Mouse (Mus musculus) midbrain, embryonic 16.5 days (tissue): ENCODE results near the gene Psmg3. TPM values are rescaled to one million over a fixed set of nuclear protein-coding genes. Genes with fewer than 3 reads are reported as not detected.

Experiments
- ATAC-seq: fragments of 200-750 bp; cut with Nextera tagmentation; 2 replicates; pipeline ENCODE4 v1.8.0; 2017; ENCODE audit warnings: moderate TSS enrichment
- H3K27ac ChIP-seq: fragments of 300-500 bp; sonication (generic); 2 replicates; pipeline ENCODE4 v1.5.1; 2014; ENCODE audit warnings: mild to moderate bottlenecking, low read length, mixed read lengths
- H3K27me3 ChIP-seq: fragments of 300-500 bp; sonication (generic); 2 replicates; pipeline ENCODE4 v1.6.1; 2014; ENCODE audit warnings: low read depth, low read length, mixed read lengths; ENCODE audit not compliant: control insufficient read depth, insufficient read depth
- H3K36me3 ChIP-seq: fragments of 300-500 bp; sonication (generic); 2 replicates; pipeline ENCODE4 v1.6.1; 2014; ENCODE audit warnings: mild to moderate bottlenecking, low read length, moderate library complexity, mixed read lengths; ENCODE audit not compliant: control insufficient read depth, insufficient read depth
- H3K4me1 ChIP-seq: fragments of 300-500 bp; sonication (generic); 2 replicates; pipeline ENCODE4 v1.6.1; 2014; ENCODE audit warnings: mild to moderate bottlenecking, low read length, mixed read lengths; ENCODE audit not compliant: control insufficient read depth, insufficient read depth
- H3K4me2 ChIP-seq: fragments of 300-500 bp; sonication (generic); 2 replicates; pipeline ENCODE4 v1.6.1; 2014; ENCODE audit warnings: mild to moderate bottlenecking, low read length, mixed read lengths
- H3K4me3 ChIP-seq: fragments of 300-500 bp; sonication (generic); 2 replicates; pipeline ENCODE4 v1.5.1; 2014; ENCODE audit warnings: low read depth, mild to moderate bottlenecking, low read length, moderate library complexity, mixed read lengths
- H3K9ac ChIP-seq: fragments of 300-500 bp; sonication (generic); 2 replicates; pipeline ENCODE4 v1.6.1; 2014; ENCODE audit warnings: low read depth, low read length, mixed read lengths
- H3K9me3 ChIP-seq: fragments of 300-500 bp; sonication (generic); replicated peaks from 2 replicates; pipeline ENCODE4 v1.6.1; 2014; ENCODE audit warnings: mild to moderate bottlenecking, low read length, mixed read lengths; ENCODE audit not compliant: control insufficient read depth, poor library complexity, severe bottlenecking
- WGBS: fragments of 180-500 bp; shearing (Covaris S2); extraction: QIAGEN DNeasy Blood & Tissue Kit; methylation state at CpG from one replicate; pipeline ENCODE4 v1.1.7; 2014; 5-methylcytosine and 5-hydroxymethylcytosine counted together
- polyA plus RNA-seq: library from polyadenylated mRNA; unstranded; fragments of >200 nt; fragmentation: Nextera tagmentation; extraction: Ambion mirVana; gene quantifications from 2 replicates; pipeline ENCODE4 v1.2.1, GENCODE M21; 2015

The Psmg3 gene
- polyA plus RNA-seq, 1 experiment from 2014 or later, result 71.8 TPM

DNA sequence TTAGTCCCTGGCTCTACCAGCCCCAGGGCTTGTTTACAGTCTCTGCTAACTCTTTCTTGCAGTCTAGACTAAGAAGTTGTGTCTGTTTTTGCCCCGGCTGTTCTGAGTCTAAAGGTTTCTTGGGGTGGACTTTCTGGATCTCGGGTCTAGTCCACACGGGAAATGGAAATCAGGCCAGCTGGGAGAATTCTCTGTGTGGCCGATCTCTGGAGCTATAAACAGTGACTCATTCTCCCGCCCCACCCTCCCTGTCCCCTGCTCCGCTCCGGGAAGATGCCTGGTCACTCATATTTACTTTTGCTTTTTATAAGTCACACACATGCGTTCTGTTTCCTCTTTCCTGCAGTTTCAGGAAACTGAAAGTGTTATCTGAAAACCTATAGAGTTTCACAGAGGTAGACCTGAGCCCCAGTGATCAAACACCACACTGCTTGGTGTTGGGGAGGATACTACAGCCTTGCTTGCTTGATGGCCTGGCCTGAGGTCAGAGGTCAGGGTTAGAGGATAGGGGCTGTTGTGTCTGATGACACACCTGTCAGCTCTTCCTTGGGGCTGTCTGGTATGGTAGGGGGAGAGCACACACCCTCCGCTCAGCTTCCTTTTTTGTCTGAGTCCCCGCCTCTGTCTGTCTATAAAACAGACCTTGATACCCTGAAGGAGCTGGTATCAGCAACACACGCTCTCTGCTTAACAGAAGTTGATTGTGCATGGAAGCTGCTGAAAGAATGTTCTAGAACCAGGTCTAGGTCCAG, 33.2 kb downstream of the Psmg3 start:
- H3K9me3 ChIP-seq, result no peaks in the 10 kb centered on the region
- H3K4me3 ChIP-seq, result no peak overlapping the region
- H3K27me3 ChIP-seq, result no peaks in the 10 kb centered on the region
- ATAC-seq, result no peak
- H3K4me2 ChIP-seq, result no peak overlapping the region
- H3K27ac ChIP-seq, result no peak overlapping the region
- peaks cover 32% of the 10 kb centered on the region for H3K4me1 ChIP-seq
- H3K9ac ChIP-seq, result no peak overlapping the region
- 83% methylated on average over 11 of the region's 11 CpGs for WGBS
- H3K36me3 ChIP-seq, result no peaks in the 10 kb centered on the region

DNA sequence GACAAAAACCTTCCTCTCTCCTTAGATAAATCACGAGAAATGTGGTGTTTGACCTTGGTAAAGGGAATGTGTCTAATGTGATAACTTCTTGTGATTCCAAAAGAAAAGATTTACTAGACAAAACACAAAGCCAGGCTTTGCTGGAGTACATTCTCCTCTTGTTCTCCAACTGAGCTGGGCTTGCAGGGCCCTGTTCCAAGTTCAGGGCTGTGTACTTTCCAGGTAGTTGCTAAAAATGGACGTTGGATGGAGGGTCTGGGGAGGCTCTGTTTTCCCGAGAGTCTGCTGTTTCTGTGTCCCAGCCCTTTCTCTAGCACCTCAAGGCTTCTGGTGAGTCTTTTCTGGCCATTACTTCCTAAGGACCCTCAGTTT, 33.7 kb downstream of the Psmg3 start:
- no peaks in the 10 kb centered on the region for H3K27me3 ChIP-seq
- H3K36me3 ChIP-seq, result no peaks in the 10 kb centered on the region
- no peak overlapping the region for H3K27ac ChIP-seq
- H3K9me3 ChIP-seq, result no peaks in the 10 kb centered on the region
- ATAC-seq, result no peak
- H3K4me3 ChIP-seq, result no peak overlapping the region
- peaks cover 26% of the 10 kb centered on the region for H3K4me1 ChIP-seq
- no peak overlapping the region for H3K4me2 ChIP-seq
- no peak overlapping the region for H3K9ac ChIP-seq
- WGBS, result 64% methylated on average over 3 of the region's 3 CpGs

DNA sequence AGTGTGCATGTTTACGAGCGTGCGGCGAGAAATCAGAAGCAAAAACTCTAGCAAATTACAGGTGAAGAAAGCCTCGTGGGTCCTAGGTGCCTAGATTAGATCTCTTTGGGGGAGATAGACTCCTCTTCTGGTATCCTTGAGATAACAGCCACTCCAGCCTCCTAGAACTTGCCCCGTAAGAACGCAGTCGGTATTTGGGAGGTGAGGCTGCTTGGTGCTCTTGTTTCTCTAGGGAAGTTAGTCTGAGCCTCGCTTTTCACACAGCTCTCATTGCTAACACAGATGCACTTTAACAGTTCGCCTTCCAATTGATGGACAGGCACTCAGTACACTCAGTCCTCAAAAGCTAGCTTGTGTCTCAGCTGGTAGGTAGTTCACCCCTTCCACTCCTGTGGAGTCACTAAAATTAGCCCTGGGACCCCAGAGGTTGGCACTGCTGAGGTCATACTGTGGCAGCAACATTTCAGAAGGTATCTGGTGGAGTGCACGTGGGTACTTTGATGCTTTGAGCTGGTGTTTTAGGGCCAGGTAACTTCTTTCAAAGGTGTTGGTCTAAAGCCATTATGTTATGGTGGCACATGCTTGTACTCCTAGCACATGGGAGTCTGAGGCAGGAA, 34.4 kb downstream of the Psmg3 start:
- no peak for ATAC-seq
- Histone ChIP-seq H3K36me3 (no peaks in the 10 kb centered on the region), H3K4me2 (peak overlapping the region; percentile 99), H3K4me1 (peaks cover 19% of the 10 kb centered on the region), H3K9ac (peak overlapping the region; percentile 75), H3K27ac (no peak overlapping the region), H3K9me3 (no peaks in the 10 kb centered on the region), H3K27me3 (no peaks in the 10 kb centered on the region), H3K4me3 (peak overlapping the region; percentile 75)
- WGBS, result 17% methylated on average over 11 of the region's 11 CpGs

DNA sequence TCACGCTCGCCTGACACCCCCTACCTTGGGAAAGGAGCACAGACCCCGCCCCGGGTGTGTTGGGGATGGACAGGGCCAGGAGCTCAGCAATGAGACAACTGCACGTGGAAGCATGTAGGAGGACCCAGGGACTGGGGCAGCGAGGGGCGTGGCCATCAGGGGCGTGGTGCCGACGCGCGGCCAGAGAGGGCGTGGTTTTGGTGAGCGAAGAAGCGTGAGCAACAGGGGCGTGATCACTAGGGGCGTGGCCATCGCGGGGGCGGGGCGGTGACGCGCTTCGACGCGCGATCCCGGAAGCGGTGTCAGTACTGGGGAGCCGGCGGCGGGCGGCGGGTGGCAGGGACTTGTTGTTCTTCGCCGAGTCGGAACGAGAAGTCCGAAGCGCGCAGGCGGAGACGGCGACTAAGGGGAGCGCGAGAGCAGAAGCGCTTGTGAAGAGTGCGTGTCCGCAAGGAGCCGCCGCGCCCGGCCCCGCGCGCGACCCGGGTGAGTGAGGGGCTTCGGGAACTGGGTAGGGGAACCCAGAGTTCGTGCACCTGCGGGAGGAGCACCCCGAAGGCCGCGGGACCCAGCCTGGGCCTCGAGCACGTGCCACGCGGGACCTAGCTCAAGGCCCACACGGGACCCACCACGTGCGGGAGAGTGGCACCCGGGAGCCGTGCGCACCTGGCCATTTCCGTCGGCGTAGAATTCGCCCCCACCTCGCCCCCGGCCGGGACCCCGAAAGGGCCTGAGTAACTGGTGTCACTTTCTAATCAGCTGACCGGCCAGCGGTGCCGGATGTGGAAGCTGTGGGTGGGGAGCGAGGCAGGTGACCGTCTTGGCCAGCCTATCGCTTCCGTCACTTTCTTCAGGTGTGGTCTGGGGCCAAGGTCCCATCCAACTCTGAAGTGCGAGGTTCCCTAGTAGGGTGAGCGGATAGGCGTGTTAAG, 35.2 kb downstream of the Psmg3 start, which contains the start of gene Mafk:
Gene Mafk, plus strand, starts transcription at position 287 of the 932 bp plus-strand sequence.
- Histone ChIP-seq H3K9me3 (no peaks in the 10 kb centered on the region), H3K4me2 (peak within 1 kb of the TSS; percentile 99), H3K4me3 (peak within 1 kb of the TSS; percentile 75), H3K27ac (no peak within 1 kb of the TSS; the same call in 1 of the 2 replicates), H3K9ac (peak within 1 kb of the TSS; percentile 75), H3K36me3 (no peaks in the 10 kb centered on the region), H3K4me1 (peaks cover 12% of the 10 kb centered on the region), H3K27me3 (no peaks in the 10 kb centered on the region)
- peak; percentile 82 for ATAC-seq
- WGBS, result under 1% methylated on average over 92 of the region's 92 CpGs

DNA sequence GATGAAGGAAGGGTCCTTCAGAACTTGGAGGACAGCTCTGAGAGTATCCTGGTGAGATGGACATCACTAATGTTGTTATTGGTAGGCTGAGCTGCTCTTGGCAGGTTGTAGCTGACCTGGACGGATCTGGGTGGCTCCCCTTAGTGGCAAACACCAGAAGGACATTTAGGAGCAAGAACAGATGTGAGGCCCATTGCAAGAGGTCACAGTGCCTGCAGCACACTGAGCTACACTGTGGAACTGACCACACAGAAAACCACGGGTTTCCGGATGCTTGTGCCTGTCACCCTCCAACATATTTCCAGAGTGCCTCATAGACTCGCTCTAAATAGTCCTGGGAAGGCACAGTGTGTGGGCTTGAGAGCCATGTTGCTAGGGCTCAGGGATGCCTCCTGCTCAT, 37.2 kb downstream of the Psmg3 start:
- Histone ChIP-seq H3K4me2 (no peak overlapping the region), H3K9ac (no peak overlapping the region), H3K4me1 (peaks cover 11% of the 10 kb centered on the region), H3K27ac (no peak overlapping the region), H3K36me3 (no peaks in the 10 kb centered on the region), H3K9me3 (no peaks in the 10 kb centered on the region), H3K4me3 (no peak overlapping the region), H3K27me3 (no peaks in the 10 kb centered on the region)
- 69% methylated on average over 4 of the region's 4 CpGs for WGBS
- ATAC-seq, result no peak

DNA sequence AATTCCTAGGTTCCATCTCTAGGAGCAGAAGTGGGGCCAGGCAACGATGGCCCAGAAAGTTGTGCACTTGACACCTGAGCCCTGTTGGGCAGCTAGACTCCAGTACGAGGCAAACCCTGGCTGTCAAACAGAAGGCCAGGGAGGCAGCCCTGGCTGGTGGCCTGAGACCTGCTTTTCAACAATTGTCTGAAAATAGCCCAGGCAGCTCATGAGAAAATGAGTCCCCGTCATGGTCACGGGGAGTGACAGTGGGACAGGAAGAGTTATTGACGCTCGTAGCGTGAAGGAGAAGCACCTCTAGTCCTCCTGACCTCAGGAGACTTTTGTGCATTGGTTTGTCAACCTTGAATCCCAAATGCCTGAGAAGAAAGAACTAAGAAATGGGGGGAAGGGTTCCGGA, 45.3 kb downstream of the Psmg3 start:
- Histone ChIP-seq H3K4me3 (no peak overlapping the region), H3K9ac (no peak overlapping the region), H3K27me3 (no peaks in the 10 kb centered on the region), H3K4me1 (no peaks in the 10 kb centered on the region), H3K27ac (no peak overlapping the region), H3K4me2 (no peak overlapping the region), H3K9me3 (no peaks in the 10 kb centered on the region), H3K36me3 (no peaks in the 10 kb centered on the region)
- ATAC-seq, result no peak
- WGBS, result 92% methylated on average over 8 of the region's 8 CpGs

DNA sequence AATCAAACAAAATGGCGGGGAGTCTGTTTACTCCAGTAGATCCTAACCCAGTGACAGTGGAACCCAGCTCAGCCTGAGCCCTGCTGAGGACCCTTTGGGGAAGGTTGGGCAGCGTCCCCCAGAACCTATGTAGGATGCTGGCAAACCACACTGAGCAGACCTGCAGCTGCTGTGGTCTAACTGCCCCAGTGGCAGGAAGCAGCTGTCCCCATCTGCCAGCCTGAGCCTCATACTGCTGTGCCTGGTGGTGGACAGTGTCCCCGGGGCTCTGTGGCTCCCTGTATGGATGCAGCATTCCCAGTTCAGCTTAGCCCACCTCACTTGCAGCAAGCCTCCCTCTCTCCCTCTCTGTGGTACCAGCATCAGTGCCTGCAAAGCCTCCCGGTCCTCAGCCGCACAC, 49.7 kb downstream of the Psmg3 start:
- WGBS, result 80% methylated on average over 5 of the region's 5 CpGs
- Histone ChIP-seq H3K4me1 (peaks cover 8% of the 10 kb centered on the region), H3K36me3 (peaks cover 8% of the 10 kb centered on the region), H3K27ac (no peak overlapping the region), H3K27me3 (no peaks in the 10 kb centered on the region), H3K9me3 (no peaks in the 10 kb centered on the region), H3K9ac (no peak overlapping the region), H3K4me2 (no peak overlapping the region), H3K4me3 (no peak overlapping the region)
- ATAC-seq, result no peak

DNA sequence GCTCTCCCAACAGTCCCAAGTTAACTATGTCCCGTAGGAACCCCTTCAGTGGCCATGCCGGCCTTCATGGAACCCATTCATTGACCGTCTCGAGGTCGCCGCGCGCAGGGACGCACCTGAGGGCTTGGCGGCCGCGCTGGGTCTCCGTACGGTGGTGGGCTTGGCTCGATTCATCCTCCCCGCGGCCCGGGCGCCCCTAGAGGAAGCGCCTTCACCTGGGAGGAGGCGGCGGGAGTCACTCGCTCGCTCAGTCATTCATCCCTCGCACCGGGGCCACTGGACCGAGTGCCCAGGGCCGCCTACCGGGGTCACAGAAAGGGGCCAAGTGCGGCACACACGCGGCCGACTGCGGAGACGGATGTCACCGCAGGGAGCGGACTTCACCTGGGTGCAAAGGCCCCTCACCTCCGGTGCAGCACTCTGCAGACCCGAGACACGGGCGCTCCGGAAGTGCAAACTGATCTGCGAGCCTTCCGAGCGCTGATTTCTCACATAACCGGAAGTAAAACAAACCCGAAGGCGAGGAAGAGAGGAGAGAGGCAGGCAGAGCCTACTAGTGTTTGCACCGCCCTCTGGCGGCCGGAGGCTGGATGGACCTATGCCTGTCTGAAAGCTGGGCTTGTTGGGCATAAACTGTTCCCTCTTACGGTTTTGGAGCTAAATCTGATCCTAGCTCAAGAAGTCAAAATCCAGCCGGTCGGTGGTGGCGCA, 51.3 kb downstream of the Psmg3 start, which contains the start of gene Ints1:
Gene Ints1, minus strand, starts transcription at position 459 of the 711 bp plus-strand sequence.
- 1% methylated on average over 55 of the region's 55 CpGs for WGBS
- H3K4me1 ChIP-seq, result peaks cover 8% of the 10 kb centered on the region
- no peaks in the 10 kb centered on the region for H3K9me3 ChIP-seq
- H3K9ac ChIP-seq, result peak within 1 kb of the TSS; percentile 72
- H3K27ac ChIP-seq, result peak within 1 kb of the TSS; percentile 65; the same call in 1 of the 2 replicates
- peak within 1 kb of the TSS; percentile 92 for H3K4me2 ChIP-seq
- no peaks in the 10 kb centered on the region for H3K27me3 ChIP-seq
- ATAC-seq, result peak; percentile 91
- peak within 1 kb of the TSS; percentile 77 for H3K4me3 ChIP-seq
- H3K36me3 ChIP-seq, result peaks cover 22% of the 10 kb centered on the region
